Mouse (Mus musculus): Measurements from ENCODE around the gene Cdadc1. TPM values are rescaled to one million over a fixed set of nuclear protein-coding genes. Genes with fewer than 3 reads are reported as not detected.

Cdadc1 gene
- polyA plus RNA-seq, 1 experiment from 2014 or later, result 24.2 TPM

- ATAC-seq (ENCODE audit: low FRiP score, low TSS enrichment) (peak; percentile 74; the same call in 1 of the 2 replicates), DNase-seq (ENCODE audit: low spot score) (peak; percentile 60)
- H3K4me2 ChIP-seq (replicated peaks; ENCODE audit: low read depth), result no peak overlapping the region
- no peaks in the 10 kb centered on the region; the same call in 1 of the 2 replicates for H3K36me3 ChIP-seq (ENCODE audit: control insufficient read depth, insufficient read depth, low read length)
- no peak for TF ChIP-seq EP300 (optimal IDR thresholded peaks at IDR 0.05)
- no peaks in the 10 kb centered on the region for H3K27me3 ChIP-seq (ENCODE audit: control insufficient read depth, insufficient read depth, low read length)
- H3K27ac ChIP-seq (replicated peaks), result no peak overlapping the region
- H3K9ac ChIP-seq (ENCODE audit: low read length), result no peak overlapping the region
- WGBS, result 65% methylated on average over 4 of the region's 4 CpGs
- no peaks in the 10 kb centered on the region for H3K9me3 ChIP-seq (ENCODE audit: control insufficient read depth, low read length)
- no peak overlapping the region for H3K4me3 ChIP-seq (ENCODE audit: low read depth, low read length)
- no peaks in the 10 kb centered on the region for H3K4me1 ChIP-seq (replicated peaks; ENCODE audit: control insufficient read depth, insufficient read depth)
Measured at GRCm38 (mm10) chr14:59537829-59538432, 59.8 kb downstream of the Cdadc1 start.

GRCm38 (mm10) chr14:59533908-59534307, 63.9 kb downstream of the Cdadc1 start:
- Histone ChIP-seq H3K36me3 (ENCODE audit: control insufficient read depth, insufficient read depth, low read length) (no peaks in the 10 kb centered on the region; the same call in 1 of the 2 replicates), H3K9ac (ENCODE audit: low read length) (no peak overlapping the region), H3K4me3 (ENCODE audit: low read depth, low read length) (no peak overlapping the region), H3K9me3 (ENCODE audit: control insufficient read depth, low read length) (no peaks in the 10 kb centered on the region), H3K4me1 (replicated peaks; ENCODE audit: control insufficient read depth, insufficient read depth) (no peaks in the 10 kb centered on the region), H3K27me3 (ENCODE audit: control insufficient read depth, insufficient read depth, low read length) (no peaks in the 10 kb centered on the region), H3K27ac (replicated peaks) (no peak overlapping the region), H3K4me2 (replicated peaks; ENCODE audit: low read depth) (no peak overlapping the region)
- no peak for ATAC-seq (ENCODE audit: low FRiP score, low TSS enrichment)
- no peak for DNase-seq (ENCODE audit: low spot score)
- TF ChIP-seq EP300 (optimal IDR thresholded peaks at IDR 0.05) (no peak), CTCF (IDR thresholded peaks at IDR 0.05; ENCODE audit: low read depth) (no peak)

GRCm38 (mm10) chr14:59532986-59533385, 64.8 kb downstream of the Cdadc1 start:
- Histone ChIP-seq H3K4me3 (ENCODE audit: low read depth, low read length) (no peak overlapping the region), H3K9me3 (ENCODE audit: control insufficient read depth, low read length) (no peaks in the 10 kb centered on the region), H3K4me2 (replicated peaks; ENCODE audit: low read depth) (no peak overlapping the region), H3K36me3 (ENCODE audit: control insufficient read depth, insufficient read depth, low read length) (no peaks in the 10 kb centered on the region; the same call in 1 of the 2 replicates), H3K27me3 (ENCODE audit: control insufficient read depth, insufficient read depth, low read length) (no peaks in the 10 kb centered on the region), H3K9ac (ENCODE audit: low read length) (no peak overlapping the region), H3K4me1 (replicated peaks; ENCODE audit: control insufficient read depth, insufficient read depth) (no peaks in the 10 kb centered on the region), H3K27ac (replicated peaks) (peak overlapping the region; percentile 71)
- TF ChIP-seq CTCF (IDR thresholded peaks at IDR 0.05; ENCODE audit: low read depth), result no peak
- TF ChIP-seq EP300 (optimal IDR thresholded peaks at IDR 0.05), result no peak
- ATAC-seq (ENCODE audit: low FRiP score, low TSS enrichment) (peak; percentile 91), DNase-seq (ENCODE audit: low spot score) (peak; percentile 59)
- WGBS, result 47% methylated on average over 1 of the region's 1 CpGs

- WGBS, result 63% methylated on average over 1 of the region's 1 CpGs
- Histone ChIP-seq H3K4me1 (replicated peaks; ENCODE audit: control insufficient read depth, insufficient read depth) (no peaks in the 10 kb centered on the region), H3K9me3 (ENCODE audit: control insufficient read depth, low read length) (no peaks in the 10 kb centered on the region), H3K27me3 (ENCODE audit: control insufficient read depth, insufficient read depth, low read length) (no peaks in the 10 kb centered on the region), H3K36me3 (ENCODE audit: control insufficient read depth, insufficient read depth, low read length) (no peaks in the 10 kb centered on the region; the same call in 1 of the 2 replicates), H3K4me2 (replicated peaks; ENCODE audit: low read depth) (no peak overlapping the region), H3K4me3 (ENCODE audit: low read depth, low read length) (no peak overlapping the region), H3K9ac (ENCODE audit: low read length) (no peak overlapping the region), H3K27ac (replicated peaks) (no peak overlapping the region)
- no peak for DNase-seq (ENCODE audit: low spot score)
- no peak for ATAC-seq (ENCODE audit: low FRiP score, low TSS enrichment)
- TF ChIP-seq EP300 (optimal IDR thresholded peaks at IDR 0.05) (no peak), CTCF (IDR thresholded peaks at IDR 0.05; ENCODE audit: low read depth) (no peak)
Measured at GRCm38 (mm10) chr14:59530801-59531200, 67.0 kb downstream of the Cdadc1 start.

GRCm38 (mm10) chr14:59525843-59526242, 71.9 kb downstream of the Cdadc1 start:
- H3K9ac ChIP-seq (ENCODE audit: low read length), result no peak overlapping the region
- H3K4me1 ChIP-seq (replicated peaks; ENCODE audit: control insufficient read depth, insufficient read depth), result no peaks in the 10 kb centered on the region
- no peak overlapping the region for H3K4me3 ChIP-seq (ENCODE audit: low read depth, low read length)
- H3K9me3 ChIP-seq (ENCODE audit: control insufficient read depth, low read length), result no peaks in the 10 kb centered on the region
- no peaks in the 10 kb centered on the region; the same call in 1 of the 2 replicates for H3K36me3 ChIP-seq (ENCODE audit: control insufficient read depth, insufficient read depth, low read length)
- ATAC-seq (ENCODE audit: low FRiP score, low TSS enrichment) (no peak), DNase-seq (ENCODE audit: low spot score) (no peak)
- WGBS, result 74% methylated on average over 5 of the region's 5 CpGs
- TF ChIP-seq EP300 (optimal IDR thresholded peaks at IDR 0.05) (no peak), CTCF (IDR thresholded peaks at IDR 0.05; ENCODE audit: low read depth) (no peak)
- no peak overlapping the region for H3K4me2 ChIP-seq (replicated peaks; ENCODE audit: low read depth)
- H3K27me3 ChIP-seq (ENCODE audit: control insufficient read depth, insufficient read depth, low read length), result no peaks in the 10 kb centered on the region
- H3K27ac ChIP-seq (replicated peaks), result no peak overlapping the region

- ATAC-seq (ENCODE audit: low FRiP score, low TSS enrichment) (no peak), DNase-seq (ENCODE audit: low spot score) (no peak)
- H3K4me1 ChIP-seq (replicated peaks; ENCODE audit: control insufficient read depth, insufficient read depth), result no peaks in the 10 kb centered on the region
- H3K27me3 ChIP-seq (ENCODE audit: control insufficient read depth, insufficient read depth, low read length), result no peaks in the 10 kb centered on the region
- TF ChIP-seq EP300 (optimal IDR thresholded peaks at IDR 0.05) (no peak), CTCF (IDR thresholded peaks at IDR 0.05; ENCODE audit: low read depth) (no peak)
- no peak overlapping the region for H3K9ac ChIP-seq (ENCODE audit: low read length)
- no peaks in the 10 kb centered on the region for H3K36me3 ChIP-seq (ENCODE audit: control insufficient read depth, insufficient read depth, low read length)
- H3K4me2 ChIP-seq (replicated peaks; ENCODE audit: low read depth), result no peak overlapping the region
- H3K4me3 ChIP-seq (ENCODE audit: low read depth, low read length), result no peak overlapping the region
- H3K27ac ChIP-seq (replicated peaks), result no peak overlapping the region
- WGBS, result 61% methylated on average over 6 of the region's 6 CpGs
- no peaks in the 10 kb centered on the region for H3K9me3 ChIP-seq (ENCODE audit: control insufficient read depth, low read length)
Measured at GRCm38 (mm10) chr14:59513922-59514444, 83.8 kb downstream of the Cdadc1 start.

Other genes with a start within 250 kb of the Cdadc1 start
- 5.5 and 6.9 TPM in 2 replicates for gene Phf11d, start 232.5 kb downstream of the Cdadc1 start, polyA plus RNA-seq (2015; fragmentation: Nextera tagmentation; extraction: Ambion mirVana)
- 0.18 and 0.30 TPM in 2 replicates for gene Phf11c, start 202.6 kb downstream of the Cdadc1 start, polyA plus RNA-seq (2015; fragmentation: Nextera tagmentation; extraction: Ambion mirVana)
- gene Setdb2, start 157.1 kb downstream of the Cdadc1 start, polyA plus RNA-seq (2015; fragmentation: Nextera tagmentation; extraction: Ambion mirVana), result 4.6 and 6.0 TPM in 2 replicates
- 28.0 and 30.7 TPM in 2 replicates for gene Cab39l, start 157.0 kb downstream of the Cdadc1 start, polyA plus RNA-seq (2015; fragmentation: Nextera tagmentation; extraction: Ambion mirVana)
- gene Shisa2, start 27.3 kb upstream of the Cdadc1 start, polyA plus RNA-seq (2015; fragmentation: Nextera tagmentation; extraction: Ambion mirVana), result 4.4 and 4.8 TPM in 2 replicates

All from stomach, postnatal 0 days (tissue).